Mouse (Mus musculus): Measurements from ENCODE around the gene H2al1g. TPM values are rescaled to one million over a fixed set of nuclear protein-coding genes. Genes with fewer than 3 reads are reported as not detected.
"Not testable (repeated sequence)": the region's sequence is repeated elsewhere in the genome, so short reads cannot be mapped to it uniquely, and the experiment has no call there.

H2al1g gene
- total and polyA plus RNA-seq, 3 experiments: not detected

GRCm38 (mm10) chrX:11324359-11324758, 6.3 kb downstream of the H2al1g start, which contains the start of gene H2al1i:
Gene H2al1i (plus strand): TSS chrX:11324659.
- not testable (repeated sequence) for H3K79me2 ChIP-seq (ENCODE audit: control insufficient read depth, insufficient read depth, low read length, poor library complexity); H3K36me3 ChIP-seq (ENCODE audit: control insufficient read depth in 1 of 2, insufficient read depth in 2 of 2, low read length in 2 of 2); H3K9ac ChIP-seq (ENCODE audit: control insufficient read depth, low read depth, low read length, poor library complexity, severe bottlenecking); H3K27me3 ChIP-seq (ENCODE audit: control insufficient read depth in 1 of 2, insufficient read depth in 2 of 2, low read length in 2 of 2); H3K9me3 ChIP-seq (replicated peaks; ENCODE audit: insufficient read depth, low read length); H3K4me3 ChIP-seq (ENCODE audit: control insufficient read depth in 1 of 2, insufficient read depth in 1 of 2, low read depth in 2 of 2, low read length in 2 of 2); DNase-seq (ENCODE audit: low read depth, low spot score); H3K4me1 ChIP-seq (ENCODE audit: control insufficient read depth in 1 of 2, insufficient read depth in 2 of 2, low read length in 2 of 2); H3K27ac ChIP-seq (ENCODE audit: control insufficient read depth, low read depth, low read length)

GRCm38 (mm10) chrX:11327522-11327921, 9.5 kb downstream of the H2al1g start, which contains the start of gene H2al1j:
Gene H2al1j (plus strand): TSS chrX:11327822.
- H3K4me1 ChIP-seq (ENCODE audit: control insufficient read depth in 1 of 2, insufficient read depth in 2 of 2, low read length in 2 of 2); H3K9ac ChIP-seq (ENCODE audit: control insufficient read depth, low read depth, low read length, poor library complexity, severe bottlenecking); H3K27ac ChIP-seq (ENCODE audit: control insufficient read depth, low read depth, low read length); H3K36me3 ChIP-seq (ENCODE audit: control insufficient read depth in 1 of 2, insufficient read depth in 2 of 2, low read length in 2 of 2); H3K9me3 ChIP-seq (replicated peaks; ENCODE audit: insufficient read depth, low read length); H3K79me2 ChIP-seq (ENCODE audit: control insufficient read depth, insufficient read depth, low read length, poor library complexity); H3K4me3 ChIP-seq (ENCODE audit: control insufficient read depth in 1 of 2, insufficient read depth in 1 of 2, low read depth in 2 of 2, low read length in 2 of 2); H3K27me3 ChIP-seq (ENCODE audit: control insufficient read depth in 1 of 2, insufficient read depth in 2 of 2, low read length in 2 of 2); DNase-seq (ENCODE audit: low read depth, low spot score): not testable (repeated sequence)

DNA sequence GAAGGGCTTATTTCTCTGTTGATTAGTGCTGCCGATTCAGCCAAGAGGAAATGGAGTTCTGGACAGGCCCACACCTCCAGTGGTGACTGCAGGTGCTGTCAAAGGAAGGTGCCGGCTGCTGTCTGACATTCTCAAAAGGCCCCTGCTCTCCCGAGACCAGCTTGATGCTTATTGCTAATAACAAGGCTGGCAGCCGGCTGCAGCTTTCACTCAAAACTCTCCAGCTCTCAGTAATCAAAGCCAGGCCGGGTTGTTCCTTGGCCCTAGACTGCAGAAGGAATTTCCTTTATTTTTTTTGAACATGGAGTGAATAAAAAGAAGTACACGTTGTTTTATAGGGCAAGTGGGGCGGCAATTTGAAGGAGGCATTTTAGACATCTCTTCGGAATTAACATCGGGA, 27.7 kb downstream of the H2al1g start:
- Histone ChIP-seq H3K4me1 (ENCODE audit: control insufficient read depth in 1 of 2, insufficient read depth in 2 of 2, low read length in 2 of 2) (no peaks in the 10 kb centered on the region), H3K9me3 (replicated peaks; ENCODE audit: insufficient read depth, low read length) (no peaks in the 10 kb centered on the region), H3K4me3 (ENCODE audit: control insufficient read depth in 1 of 2, insufficient read depth in 1 of 2, low read depth in 2 of 2, low read length in 2 of 2) (no peak overlapping the region), H3K79me2 (ENCODE audit: control insufficient read depth, insufficient read depth, low read length, poor library complexity) (no peaks in the 10 kb centered on the region), H3K36me3 (ENCODE audit: control insufficient read depth in 1 of 2, insufficient read depth in 2 of 2, low read length in 2 of 2) (no peaks in the 10 kb centered on the region), H3K27me3 (ENCODE audit: control insufficient read depth in 1 of 2, insufficient read depth in 2 of 2, low read length in 2 of 2) (no peaks in the 10 kb centered on the region), H3K27ac (ENCODE audit: control insufficient read depth, low read depth, low read length) (no peak overlapping the region), H3K9ac (ENCODE audit: control insufficient read depth, low read depth, low read length, poor library complexity, severe bottlenecking) (no peak overlapping the region)
- DNase-seq (ENCODE audit: low read depth, low spot score): no peak
- TF ChIP-seq POLR2AphosphoS5 (IDR thresholded peaks at IDR 0.05; ENCODE audit: borderline replicate concordance, low read depth, low read length) (no peak), TBP (IDR thresholded peaks at IDR 0.05; ENCODE audit: low read depth, low read length) (no peak), UBTF (IDR thresholded peaks at IDR 0.05; ENCODE audit: borderline replicate concordance, insufficient read depth, low read depth, low read length) (no peak), JUND (IDR thresholded peaks at IDR 0.05; ENCODE audit: low read depth, low read length) (no peak), GABPA (IDR thresholded peaks at IDR 0.05; ENCODE audit: low read depth, low read length) (no peak), MXI1 (IDR thresholded peaks at IDR 0.05; ENCODE audit: low read depth, low read length) (no peak), RCOR1 (IDR thresholded peaks at IDR 0.05; ENCODE audit: low read depth, low read length) (no peak), SIN3A (IDR thresholded peaks at IDR 0.05; ENCODE audit: low read length) (no peak)

- H3K79me2 ChIP-seq (ENCODE audit: control insufficient read depth, insufficient read depth, low read length, poor library complexity): no peaks in the 10 kb centered on the region
- H3K36me3 ChIP-seq (ENCODE audit: control insufficient read depth in 1 of 2, insufficient read depth in 2 of 2, low read length in 2 of 2): no peaks in the 10 kb centered on the region
- no peaks in the 10 kb centered on the region for H3K27me3 ChIP-seq (ENCODE audit: control insufficient read depth in 1 of 2, insufficient read depth in 2 of 2, low read length in 2 of 2)
- no peak for TF ChIP-seq E2F4 (IDR thresholded peaks at IDR 0.05; ENCODE audit: borderline replicate concordance, low read depth, low read length)
- no peak overlapping the region for H3K9ac ChIP-seq (ENCODE audit: control insufficient read depth, low read depth, low read length, poor library complexity, severe bottlenecking)
- no peak for DNase-seq (ENCODE audit: low read depth, low spot score)
- no peak overlapping the region for H3K27ac ChIP-seq (ENCODE audit: control insufficient read depth, low read depth, low read length)
- no peaks in the 10 kb centered on the region for H3K4me1 ChIP-seq (ENCODE audit: control insufficient read depth in 1 of 2, insufficient read depth in 2 of 2, low read length in 2 of 2)
- H3K9me3 ChIP-seq (replicated peaks; ENCODE audit: insufficient read depth, low read length): no peaks in the 10 kb centered on the region
- H3K4me3 ChIP-seq (ENCODE audit: control insufficient read depth in 1 of 2, insufficient read depth in 1 of 2, low read depth in 2 of 2, low read length in 2 of 2): no peak overlapping the region
These were observed 28.7 kb downstream of the H2al1g start for GRCm38 (mm10) chrX:11346756-11347155.

All from MEL (cell line).